Mouse (Mus musculus) ES-E14 (cell line): ENCODE results near the gene Csf2rb.

Experiments
- HCFC1 ChIP-seq: IDR thresholded peaks from 2 replicates; pipeline ENCODE4 v1.6.1; 2012; ENCODE audit warnings: low read length, inconsistent platforms, borderline replicate concordance; ENCODE audit not compliant: insufficient read depth
- ZC3H11A ChIP-seq: IDR thresholded peaks from 2 replicates; pipeline ENCODE4 v1.6.1; 2012; ENCODE audit warnings: low read depth, mild to moderate bottlenecking, inconsistent platforms, low read length, borderline replicate concordance
- ZNF384 ChIP-seq: IDR thresholded peaks from 2 replicates; pipeline ENCODE4 v1.6.1; 2012; ENCODE audit warnings: low read depth, low read length, inconsistent platforms

DNA sequence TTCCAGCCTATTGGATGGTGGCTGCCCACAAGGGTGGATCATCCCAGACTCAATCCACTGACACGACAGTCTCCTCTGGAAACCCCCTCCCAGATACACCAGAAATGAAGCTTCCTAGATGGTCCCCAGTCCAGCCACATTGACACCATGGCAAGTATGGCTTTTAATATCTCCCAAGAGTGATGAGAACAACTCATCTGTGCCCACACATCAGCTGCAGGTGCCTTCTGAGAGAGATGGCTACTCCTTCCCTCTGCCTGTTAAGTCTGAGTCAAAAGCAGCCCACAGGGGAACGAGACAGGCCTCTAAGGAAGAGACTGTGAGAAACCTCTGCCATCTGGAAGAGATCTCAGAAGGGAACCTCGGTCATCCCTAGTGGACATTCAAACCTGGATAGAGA is 42.3 kb downstream of the Csf2rb start:
- no peak for TF ChIP-seq HCFC1
- no peak for TF ChIP-seq ZC3H11A
- no peak for TF ChIP-seq ZNF384
